ENCODE assay signal across 22 mouse cellular contexts in genomic region chr7:132419378-132420255, GRCm38 (mm10).
DNase-seq lines count a peak whose midpoint lies in the region; ATAC-seq and TF ChIP-seq lines count a peak whose summit lies in the region.
"Had no signal": no experiment of that assay in that cellular context is flagged by ENCODE, and none has a peak within 500 bp of the region (broad histone marks: within the 10 kb centered on the region; RNA-seq: fewer than 3 reads in every experiment).

No protein-coding gene starts in this region.

- H3K27ac ChIP-seq in lung, postnatal 0 days (ENCODE audit: low read length): peak overlapping the region; percentile 70
- H3K27ac ChIP-seq: embryonic facial prominence, embryonic 13.5 days; embryonic facial prominence, embryonic 15.5 days; forebrain, embryonic 13.5 days; forebrain, embryonic 15.5 days had no signal

- no peak overlapping the region for H3K4me3 ChIP-seq in lung, postnatal 0 days (ENCODE audit: low read depth, low read length)
- H3K4me3 ChIP-seq: embryonic facial prominence, embryonic 13.5 days; embryonic facial prominence, embryonic 15.5 days; erythroblast, embryonic 14.5 days; forebrain, embryonic 13.5 days; forebrain, embryonic 15.5 days had no signal

- H3K4me2 ChIP-seq in lung, postnatal 0 days (replicated peaks; ENCODE audit: low read depth, low read length): no peak overlapping the region
- H3K4me2 ChIP-seq: embryonic facial prominence, embryonic 13.5 days; embryonic facial prominence, embryonic 15.5 days; forebrain, embryonic 13.5 days; forebrain, embryonic 15.5 days had no signal

- TF ChIP-seq EP300 in lung, postnatal 0 days (IDR thresholded peaks at IDR 0.05): peak; percentile 24; the same call in 1 of the 2 replicates

- H3K9me3 ChIP-seq in lung, postnatal 0 days (ENCODE audit: low read length): no peaks in the 10 kb centered on the region
- H3K9me3 ChIP-seq: embryonic facial prominence, embryonic 13.5 days; embryonic facial prominence, embryonic 15.5 days; forebrain, embryonic 13.5 days; forebrain, embryonic 15.5 days had no signal

- peak; percentile 47; the same call in 1 of the 2 replicates for ATAC-seq in frontal cortex, adult (ENCODE audit: low TSS enrichment)
- peak; percentile 92 for ATAC-seq in lung, postnatal 0 days
- ATAC-seq: forebrain, embryonic 13.5 days; forebrain, embryonic 15.5 days; forebrain, postnatal 0 days had no signal

- no peak for DNase-seq in frontal cortex, postnatal 10 days (ENCODE audit: low spot score in 2 of 2)
- peak; percentile 77 for DNase-seq in lung, postnatal 0 days (ENCODE audit: low spot score)
- DNase-seq in lung, postnatal 14 days: no peak
- peak; percentile 63 for DNase-seq in fat pad, adult 2 months (ENCODE audit: extremely low read depth, low read depth, low spot score)
- peak; percentile 73 for DNase-seq in gonadal fat pad, adult 2 months (ENCODE audit: low read depth)
- DNase-seq in layer of hippocampus, adult 9-11 months: no peak
- DNase-seq: adrenal gland, adult 2 months; adrenal gland, postnatal 10 days; adrenal gland, postnatal 25 days; cerebellum, adult 11 months; cerebellum, adult 8-10 months; cerebellum, adult 9-11 months; cerebellum, postnatal 14 days; cerebellum, postnatal 36 days; embryo, embryonic 11 days; forebrain, postnatal 0 days had no signal

- H3K27me3 ChIP-seq in lung, postnatal 0 days (replicated peaks; ENCODE audit: insufficient read depth, low read length): no peaks in the 10 kb centered on the region
- H3K27me3 ChIP-seq: embryonic facial prominence, embryonic 13.5 days; embryonic facial prominence, embryonic 15.5 days; forebrain, embryonic 13.5 days; forebrain, embryonic 15.5 days had no signal

- no peak overlapping the region for H3K9ac ChIP-seq in lung, postnatal 0 days (replicated peaks; ENCODE audit: low read depth)
- H3K9ac ChIP-seq: embryonic facial prominence, embryonic 13.5 days; embryonic facial prominence, embryonic 15.5 days; forebrain, embryonic 13.5 days; forebrain, embryonic 15.5 days; forebrain, postnatal 0 days had no signal

- H3K4me1 ChIP-seq in lung, postnatal 0 days (ENCODE audit: insufficient read depth, low read depth, low read length): no peaks in the 10 kb centered on the region
- H3K4me1 ChIP-seq: embryonic facial prominence, embryonic 15.5 days; forebrain, embryonic 13.5 days; forebrain, embryonic 15.5 days had no signal

- WGBS in lung, postnatal 0 days: 56% methylated on average over 10 of the region's 10 CpGs

- H3K36me3 ChIP-seq in lung, postnatal 0 days (ENCODE audit: insufficient read depth, low read length): no peaks in the 10 kb centered on the region
- H3K36me3 ChIP-seq: embryonic facial prominence, embryonic 13.5 days; embryonic facial prominence, embryonic 15.5 days; forebrain, embryonic 15.5 days had no signal

- no peak for TF ChIP-seq CTCF in lung, postnatal 0 days (IDR thresholded peaks at IDR 0.05)

Comparison
In these comparisons a context has a peak if more than half of its experiments do, and no peak if none do; other contexts are left out.
1. DNase-seq: peak in lung, postnatal 0 days (single experiment), fat pad, adult 2 months (single experiment) and gonadal fat pad, adult 2 months (single experiment); none in frontal cortex, postnatal 10 days (0 of 2), lung, postnatal 14 days (single experiment) and layer of hippocampus, adult 9-11 months (single experiment).